Mouse (Mus musculus): ENCODE data around the gene Cox5a. TPM values are rescaled to one million over a fixed set of nuclear protein-coding genes. Genes with fewer than 3 reads are reported as not detected.

Cox5a gene
- polyA plus RNA-seq, 1 experiment, result 401 TPM

GRCm38 (mm10) chr9:57522114-57522860, 1.2 kb downstream of the Cox5a start:
- Histone ChIP-seq H3K4me3 (ENCODE audit: insufficient read depth, low read length) (peak overlapping the region; percentile 85), H3K4me1 (ENCODE audit: control insufficient read depth, insufficient read depth, low read length) (peaks cover 5% of the 10 kb centered on the region; the same call in 1 of the 2 replicates), H3K27ac (ENCODE audit: insufficient read depth, low read length) (0 out of 2 replicates have a peak overlapping the region, but pooled peaks have one; percentile 99)
- TF ChIP-seq CTCF (IDR thresholded peaks at IDR 0.05; ENCODE audit: extremely low read depth, insufficient read depth, low read length), result no peak
- no peak for TF ChIP-seq POLR2A (IDR thresholded peaks at IDR 0.05; ENCODE audit: extremely low read depth, insufficient read depth, low read length)

GRCm38 (mm10) chr9:57522861-57523246, 1.8 kb downstream of the Cox5a start:
- no peak overlapping the region for H3K27ac ChIP-seq (ENCODE audit: insufficient read depth, low read length)
- H3K4me3 ChIP-seq (ENCODE audit: insufficient read depth, low read length), result peak overlapping the region; percentile 85; the same call in 1 of the 2 replicates
- TF ChIP-seq CTCF (IDR thresholded peaks at IDR 0.05; ENCODE audit: extremely low read depth, insufficient read depth, low read length), result no peak

GRCm38 (mm10) chr9:57523754-57524153, 2.7 kb downstream of the Cox5a start:
- TF ChIP-seq CTCF (IDR thresholded peaks at IDR 0.05; ENCODE audit: extremely low read depth, insufficient read depth, low read length), result no peak
- H3K4me1 ChIP-seq (ENCODE audit: control insufficient read depth, insufficient read depth, low read length), result peaks cover 5% of the 10 kb centered on the region; the same call in 1 of the 2 replicates
- no peak overlapping the region; the same call in 1 of the 2 replicates for H3K4me3 ChIP-seq (ENCODE audit: insufficient read depth, low read length)
- no peak overlapping the region for H3K27ac ChIP-seq (ENCODE audit: insufficient read depth, low read length)

More at GRCm38 (mm10) chr9:57522861-57523246, 1.8 kb downstream of the Cox5a start:
- H3K4me1 ChIP-seq (ENCODE audit: control insufficient read depth, insufficient read depth, low read length), result peaks cover 5% of the 10 kb centered on the region; the same call in 1 of the 2 replicates

GRCm38 (mm10) chr9:57524439-57524838, 3.4 kb downstream of the Cox5a start:
- H3K4me1 ChIP-seq (ENCODE audit: control insufficient read depth, insufficient read depth, low read length), result peaks cover 5% of the 10 kb centered on the region; the same call in 1 of the 2 replicates
- TF ChIP-seq POLR2A (IDR thresholded peaks at IDR 0.05; ENCODE audit: extremely low read depth, insufficient read depth, low read length) (no peak), CTCF (IDR thresholded peaks at IDR 0.05; ENCODE audit: extremely low read depth, insufficient read depth, low read length) (no peak)
- no peak overlapping the region for H3K4me3 ChIP-seq (ENCODE audit: insufficient read depth, low read length)
- H3K27ac ChIP-seq (ENCODE audit: insufficient read depth, low read length), result no peak overlapping the region

GRCm38 (mm10) chr9:57525516-57525915, 4.4 kb downstream of the Cox5a start:
- no peak overlapping the region for H3K4me3 ChIP-seq (ENCODE audit: insufficient read depth, low read length)
- H3K27ac ChIP-seq (ENCODE audit: insufficient read depth, low read length), result no peak overlapping the region
- TF ChIP-seq CTCF (IDR thresholded peaks at IDR 0.05; ENCODE audit: extremely low read depth, insufficient read depth, low read length) (no peak), POLR2A (IDR thresholded peaks at IDR 0.05; ENCODE audit: extremely low read depth, insufficient read depth, low read length) (no peak)
- peaks cover 5% of the 10 kb centered on the region; the same call in 1 of the 2 replicates for H3K4me1 ChIP-seq (ENCODE audit: control insufficient read depth, insufficient read depth, low read length)

- Histone ChIP-seq H3K4me3 (ENCODE audit: insufficient read depth, low read length) (no peak overlapping the region), H3K4me1 (ENCODE audit: control insufficient read depth, insufficient read depth, low read length) (peaks cover 5% of the 10 kb centered on the region; the same call in 1 of the 2 replicates), H3K27ac (ENCODE audit: insufficient read depth, low read length) (no peak overlapping the region)
- no peak for TF ChIP-seq CTCF (IDR thresholded peaks at IDR 0.05; ENCODE audit: extremely low read depth, insufficient read depth, low read length)
- no peak for TF ChIP-seq POLR2A (IDR thresholded peaks at IDR 0.05; ENCODE audit: extremely low read depth, insufficient read depth, low read length)
These were observed 5.4 kb downstream of the Cox5a start for GRCm38 (mm10) chr9:57526435-57526834.

- no peak overlapping the region for H3K4me3 ChIP-seq (ENCODE audit: insufficient read depth, low read length)
- H3K27ac ChIP-seq (ENCODE audit: insufficient read depth, low read length), result no peak overlapping the region
- peaks cover 2% of the 10 kb centered on the region; the same call in 1 of the 2 replicates for H3K4me1 ChIP-seq (ENCODE audit: control insufficient read depth, insufficient read depth, low read length)
- no peak for TF ChIP-seq CTCF (IDR thresholded peaks at IDR 0.05; ENCODE audit: extremely low read depth, insufficient read depth, low read length)
- no peak for TF ChIP-seq POLR2A (IDR thresholded peaks at IDR 0.05; ENCODE audit: extremely low read depth, insufficient read depth, low read length)
These were observed 10.9 kb downstream of the Cox5a start for GRCm38 (mm10) chr9:57531946-57532345.

GRCm38 (mm10) chr9:57536362-57536761, 15.3 kb downstream of the Cox5a start:
- TF ChIP-seq POLR2A (IDR thresholded peaks at IDR 0.05; ENCODE audit: extremely low read depth, insufficient read depth, low read length) (no peak), CTCF (IDR thresholded peaks at IDR 0.05; ENCODE audit: extremely low read depth, insufficient read depth, low read length) (no peak)
- Histone ChIP-seq H3K4me1 (ENCODE audit: control insufficient read depth, insufficient read depth, low read length) (peaks cover 6% of the 10 kb centered on the region), H3K27ac (ENCODE audit: insufficient read depth, low read length) (no peak overlapping the region), H3K4me3 (ENCODE audit: insufficient read depth, low read length) (0 out of 2 replicates have a peak overlapping the region, but pooled peaks have one; percentile 74)

GRCm38 (mm10) chr9:57537044-57537727, 16.1 kb downstream of the Cox5a start, which contains the start of gene Fam219b:
Gene Fam219b (plus strand): TSS chr9:57537528.
- Histone ChIP-seq H3K4me1 (ENCODE audit: control insufficient read depth, insufficient read depth, low read length) (peaks cover 6% of the 10 kb centered on the region), H3K4me3 (ENCODE audit: insufficient read depth, low read length) (peak within 1 kb of the TSS; percentile 74), H3K27ac (ENCODE audit: insufficient read depth, low read length) (peak within 1 kb of the TSS; percentile 60)
- TF ChIP-seq POLR2A (IDR thresholded peaks at IDR 0.05; ENCODE audit: extremely low read depth, insufficient read depth, low read length) (peak; percentile 82), CTCF (IDR thresholded peaks at IDR 0.05; ENCODE audit: extremely low read depth, insufficient read depth, low read length) (no peak)

All from cortical plate, adult 2 months (tissue).